Mouse (Mus musculus) embryonic facial prominence, embryonic 15.5 days (tissue): ENCODE data around the gene Olfr466. TPM values are rescaled to one million over a fixed set of nuclear protein-coding genes. Genes with fewer than 3 reads are reported as not detected.

Source experiments
- ATAC-seq: fragments of 200-750 bp; cut with Nextera tagmentation; 2 replicates; pipeline ENCODE4 v1.8.0; 2017; ENCODE audit warnings: low read depth, moderate TSS enrichment; ENCODE audit not compliant: insufficient number of reproducible peaks, low FRiP score, low TSS enrichment
- H3K27ac ChIP-seq: fragments of 300-500 bp; sonication (generic); replicated peaks from 2 replicates; pipeline ENCODE4 v1.5.1; 2015; ENCODE audit warnings: mild to moderate bottlenecking, inconsistent platforms
- H3K27me3 ChIP-seq: fragments of 300-500 bp; sonication (generic); 2 replicates; pipeline ENCODE4 v1.6.1; 2015; ENCODE audit warnings: inconsistent platforms
- H3K36me3 ChIP-seq: fragments of 300-500 bp; sonication (generic); 2 replicates; pipeline ENCODE4 v1.6.1; 2015; ENCODE audit warnings: mild to moderate bottlenecking, inconsistent platforms
- H3K4me1 ChIP-seq: fragments of 300-500 bp; sonication (generic); 2 replicates; pipeline ENCODE4 v1.6.1; 2015; ENCODE audit warnings: inconsistent platforms
- H3K4me2 ChIP-seq: fragments of 300-500 bp; sonication (generic); replicated peaks from 2 replicates; pipeline ENCODE4 v1.6.1; 2015; ENCODE audit warnings: mild to moderate bottlenecking, inconsistent platforms
- H3K4me3 ChIP-seq: fragments of 300-500 bp; sonication (generic); replicated peaks from 2 replicates; pipeline ENCODE4 v1.5.1; 2015; ENCODE audit warnings: mild to moderate bottlenecking, inconsistent platforms
- H3K9ac ChIP-seq: fragments of 300-500 bp; sonication (generic); 2 replicates; pipeline ENCODE4 v1.6.1; 2015; ENCODE audit warnings: inconsistent platforms
- H3K9me3 ChIP-seq: fragments of 300-500 bp; sonication (generic); replicated peaks from 2 replicates; pipeline ENCODE4 v1.6.1; 2016; ENCODE audit warnings: inconsistent platforms
- WGBS: fragments of 180-500 bp; shearing (Covaris S2); methylation state at CpG from one replicate; pipeline ENCODE4 v1.1.7; 2015; 5-methylcytosine and 5-hydroxymethylcytosine counted together
- polyA plus RNA-seq: library from polyadenylated mRNA; unstranded; fragments of >200 nt; fragmentation: Nextera tagmentation; extraction: Ambion mirVana; gene quantifications from 2 replicates; pipeline ENCODE4 v1.2.1, GENCODE M21; 2015

The Olfr466 gene
- polyA plus RNA-seq = not detected in 2 replicates

DNA sequence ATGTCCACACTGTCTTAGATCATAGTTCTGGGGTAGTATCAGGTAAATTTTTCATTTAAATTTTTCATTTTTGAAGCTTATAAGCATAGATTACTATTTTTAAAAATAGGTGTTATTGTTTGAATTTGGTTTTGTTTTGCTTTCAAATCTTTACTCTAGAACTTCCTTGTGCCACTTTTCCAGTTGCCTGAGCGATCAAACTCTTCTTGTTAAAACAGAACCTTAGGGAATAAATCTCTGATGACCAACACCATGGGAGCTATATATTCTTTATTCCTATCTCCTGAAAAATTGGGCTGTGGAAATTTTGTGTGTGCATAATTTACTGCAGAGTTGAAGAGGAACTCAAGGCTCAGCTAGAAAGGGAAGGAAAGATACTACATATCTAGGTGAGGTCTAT, at the start of gene Olfr466:
Gene Olfr466, plus strand, starts transcription at position 301 of the 400 bp plus-strand sequence.
- Histone ChIP-seq H3K9ac (no peak within 1 kb of the TSS), H3K27ac (no peak within 1 kb of the TSS), H3K4me1 (no peaks in the 10 kb centered on the region), H3K4me2 (no peak within 1 kb of the TSS), H3K9me3 (no peaks in the 10 kb centered on the region), H3K36me3 (no peaks in the 10 kb centered on the region), H3K27me3 (no peaks in the 10 kb centered on the region), H3K4me3 (no peak within 1 kb of the TSS)
- ATAC-seq = no peak
- 69% methylated on average over 1 of the region's 1 CpGs for WGBS

DNA sequence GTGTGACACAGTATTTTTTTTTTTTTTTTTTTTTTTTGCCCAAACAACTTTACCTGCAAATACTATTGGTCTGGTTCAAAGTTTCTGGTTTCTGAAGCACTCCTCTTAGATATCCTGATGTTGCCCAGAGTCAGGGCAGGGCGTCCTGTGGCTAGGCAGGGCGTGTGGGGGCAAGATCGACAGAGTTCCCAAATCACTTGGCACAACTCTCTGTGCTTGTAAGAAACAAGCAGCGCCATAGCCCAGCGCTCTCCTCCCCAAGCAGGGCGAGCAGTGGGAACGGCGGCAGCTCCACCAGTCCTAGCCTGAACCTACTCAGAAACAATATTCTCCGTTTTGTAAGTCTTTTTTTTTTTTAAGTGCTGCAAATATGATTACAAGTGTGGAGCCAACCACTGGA, 49.4 kb upstream of the Olfr466 start:
- peaks cover 17% of the 10 kb centered on the region; the same call in 1 of the 2 replicates for H3K36me3 ChIP-seq
- ATAC-seq = no peak
- H3K9ac ChIP-seq = no peak overlapping the region
- H3K4me3 ChIP-seq = no peak overlapping the region
- no peaks in the 10 kb centered on the region for H3K27me3 ChIP-seq
- H3K4me2 ChIP-seq = no peak overlapping the region
- WGBS = 97% methylated on average over 9 of the region's 9 CpGs
- no peaks in the 10 kb centered on the region for H3K4me1 ChIP-seq
- H3K9me3 ChIP-seq = peaks cover 26% of the 10 kb centered on the region
- H3K27ac ChIP-seq = no peak overlapping the region

- whole genome bisulfite sequencing = 89% methylated on average over 3 of the region's 3 CpGs
- Histone ChIP-seq H3K4me2 (no peak overlapping the region), H3K9me3 (peaks cover 29% of the 10 kb centered on the region), H3K27me3 (no peaks in the 10 kb centered on the region), H3K4me3 (no peak overlapping the region), H3K4me1 (no peaks in the 10 kb centered on the region), H3K9ac (no peak overlapping the region), H3K27ac (no peak overlapping the region), H3K36me3 (peaks cover 13% of the 10 kb centered on the region; the same call in 1 of the 2 replicates)
- no peak for ATAC-seq
Measured at GRCm38 (mm10) chr13:65101232-65101631, 48.8 kb upstream of the Olfr466 start.

GRCm38 (mm10) chr13:65111961-65112360, 38.1 kb upstream of the Olfr466 start:
- Histone ChIP-seq H3K27me3 (no peaks in the 10 kb centered on the region), H3K9me3 (0 out of 2 replicates have a peak, but pooled peaks cover 3% of the 10 kb centered on the region), H3K36me3 (no peaks in the 10 kb centered on the region), H3K4me3 (peak overlapping the region; percentile 82), H3K9ac (peak overlapping the region; percentile 86), H3K4me1 (no peaks in the 10 kb centered on the region), H3K27ac (peak overlapping the region; percentile 91), H3K4me2 (peak overlapping the region; percentile 67)
- ATAC-seq = no peak
- under 1% methylated on average over 5 of the region's 5 CpGs for WGBS

DNA sequence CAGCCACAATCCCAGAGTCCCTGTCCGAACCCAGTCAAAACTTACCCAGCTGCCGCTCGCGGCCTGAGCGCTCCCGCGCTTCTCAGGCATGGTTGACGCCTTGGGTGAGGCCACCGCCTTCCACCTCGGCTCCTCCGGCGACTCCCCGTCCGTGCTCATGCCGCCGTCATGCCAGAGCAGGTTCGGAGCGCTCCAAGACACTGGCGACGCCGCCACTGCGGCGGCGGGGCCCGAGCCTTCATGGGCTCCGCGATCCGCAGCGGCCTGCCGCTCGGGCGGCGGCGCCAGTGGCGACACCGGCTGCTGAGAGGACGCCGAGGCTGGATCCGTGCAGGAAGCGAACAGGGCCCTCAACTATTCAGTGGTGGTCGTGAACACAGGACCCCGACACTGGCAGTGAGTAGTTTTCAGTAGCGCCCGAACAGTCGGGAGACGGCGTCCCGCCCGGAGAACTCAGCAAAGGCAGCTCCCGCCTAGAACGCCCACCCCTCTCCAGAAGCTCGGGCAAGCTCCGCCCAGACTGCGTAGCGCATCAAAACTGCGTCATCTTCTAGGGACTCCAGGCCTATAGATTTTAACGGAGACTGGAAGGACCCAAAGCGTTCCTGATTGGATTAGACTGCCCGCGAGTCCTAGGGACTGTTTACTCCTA, 37.5 kb upstream of the Olfr466 start, which contains the start of gene Mfsd14b:
Gene Mfsd14b, minus strand, starts transcription at position 517 of the 652 bp plus-strand sequence.
- WGBS = under 1% methylated on average over 60 of the region's 60 CpGs
- H3K27me3 ChIP-seq = no peaks in the 10 kb centered on the region
- peak; percentile 99 for ATAC-seq
- H3K9ac ChIP-seq = peak within 1 kb of the TSS; percentile 86
- H3K27ac ChIP-seq = peak within 1 kb of the TSS; percentile 91
- peak within 1 kb of the TSS; percentile 67 for H3K4me2 ChIP-seq
- H3K36me3 ChIP-seq = no peaks in the 10 kb centered on the region
- H3K9me3 ChIP-seq = 0 out of 2 replicates have a peak, but pooled peaks cover 3% of the 10 kb centered on the region
- H3K4me3 ChIP-seq = peak within 1 kb of the TSS; percentile 82
- H3K4me1 ChIP-seq = no peaks in the 10 kb centered on the region

DNA sequence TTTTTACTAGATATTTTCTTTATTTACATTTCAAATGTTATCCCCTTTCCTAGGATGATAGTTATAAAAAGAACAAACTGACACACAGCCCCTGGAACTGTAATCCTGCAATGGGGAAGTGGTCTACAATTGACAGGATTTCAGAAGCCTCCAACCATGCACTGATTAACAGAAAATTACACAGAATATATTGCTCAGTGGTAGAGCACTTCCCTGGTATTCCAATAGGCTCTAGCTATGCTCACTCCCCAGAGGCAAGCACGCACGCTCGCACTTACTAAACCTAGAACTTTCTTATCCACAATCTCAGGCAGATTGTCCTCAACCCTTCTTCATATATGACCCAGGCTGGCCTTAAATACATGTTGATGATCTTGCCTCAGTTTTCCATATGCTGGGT, 36.8 kb upstream of the Olfr466 start:
- no peaks in the 10 kb centered on the region for H3K4me1 ChIP-seq
- H3K9ac ChIP-seq = peak overlapping the region; percentile 86
- WGBS = 61% methylated on average over 3 of the region's 3 CpGs
- 0 out of 2 replicates have a peak, but pooled peaks cover 3% of the 10 kb centered on the region for H3K9me3 ChIP-seq
- no peak for ATAC-seq
- peak overlapping the region; percentile 67 for H3K4me2 ChIP-seq
- peak overlapping the region; percentile 82 for H3K4me3 ChIP-seq
- H3K27me3 ChIP-seq = no peaks in the 10 kb centered on the region
- no peaks in the 10 kb centered on the region for H3K36me3 ChIP-seq
- peak overlapping the region; percentile 91 for H3K27ac ChIP-seq

DNA sequence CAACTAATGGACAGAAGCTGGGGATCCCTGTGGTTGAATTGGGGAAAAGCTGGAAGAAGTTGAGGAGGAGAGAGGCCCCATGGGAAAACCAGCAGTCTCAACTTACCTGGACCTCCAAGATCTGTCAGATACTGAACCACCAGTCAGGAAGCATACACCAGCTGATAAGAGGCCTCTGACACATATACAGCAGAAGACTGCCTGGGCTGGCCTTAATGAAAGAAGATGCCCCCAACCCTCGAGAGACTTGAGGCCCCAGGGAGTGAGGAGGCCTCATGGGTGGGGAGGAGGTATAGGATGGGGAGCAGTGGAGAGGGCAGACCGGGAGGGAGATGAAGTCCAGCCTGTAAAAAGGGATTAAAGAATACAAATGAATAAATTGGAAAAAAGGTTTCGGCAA, 29.1 kb upstream of the Olfr466 start:
- no peak overlapping the region for H3K4me3 ChIP-seq
- no peaks in the 10 kb centered on the region for H3K4me1 ChIP-seq
- no peak overlapping the region for H3K4me2 ChIP-seq
- WGBS = 58% methylated on average over 3 of the region's 3 CpGs
- no peak overlapping the region for H3K9ac ChIP-seq
- no peaks in the 10 kb centered on the region for H3K36me3 ChIP-seq
- no peaks in the 10 kb centered on the region for H3K9me3 ChIP-seq
- H3K27ac ChIP-seq = no peak overlapping the region
- no peaks in the 10 kb centered on the region for H3K27me3 ChIP-seq
- no peak for ATAC-seq

DNA sequence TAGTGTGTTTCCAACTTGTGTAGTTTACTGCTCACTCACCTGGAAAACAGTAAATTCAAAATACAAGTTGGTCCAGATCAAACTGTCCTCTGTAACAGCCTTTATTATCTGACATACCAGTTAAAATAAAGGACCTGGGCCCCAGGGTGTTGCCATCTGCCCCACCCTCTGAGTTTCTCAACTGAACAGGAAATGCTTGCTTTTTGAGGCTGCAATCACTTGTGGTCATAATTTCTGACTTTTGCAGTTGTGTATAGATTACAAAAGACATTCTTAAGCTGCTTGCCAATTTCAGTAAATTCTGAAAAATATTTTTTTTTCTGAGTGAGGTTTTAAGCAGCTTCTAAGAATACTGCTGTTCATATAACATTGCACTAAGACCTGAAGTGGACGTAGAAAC, 27.9 kb upstream of the Olfr466 start:
- no peaks in the 10 kb centered on the region for H3K27me3 ChIP-seq
- 77% methylated on average over 1 of the region's 1 CpGs for WGBS
- no peaks in the 10 kb centered on the region for H3K9me3 ChIP-seq
- no peak overlapping the region for H3K9ac ChIP-seq
- no peaks in the 10 kb centered on the region for H3K36me3 ChIP-seq
- no peak overlapping the region for H3K27ac ChIP-seq
- no peak overlapping the region for H3K4me3 ChIP-seq
- no peak for ATAC-seq
- H3K4me2 ChIP-seq = no peak overlapping the region
- no peaks in the 10 kb centered on the region for H3K4me1 ChIP-seq

GRCm38 (mm10) chr13:65127063-65127847, 22.8 kb upstream of the Olfr466 start:
- no peak overlapping the region for H3K4me3 ChIP-seq
- no peaks in the 10 kb centered on the region for H3K4me1 ChIP-seq
- H3K36me3 ChIP-seq = no peaks in the 10 kb centered on the region
- H3K9ac ChIP-seq = no peak overlapping the region
- H3K9me3 ChIP-seq = no peaks in the 10 kb centered on the region
- no peak overlapping the region for H3K4me2 ChIP-seq
- 58% methylated on average over 3 of the region's 3 CpGs for WGBS
- ATAC-seq = no peak
- H3K27ac ChIP-seq = no peak overlapping the region
- no peaks in the 10 kb centered on the region for H3K27me3 ChIP-seq

- Histone ChIP-seq H3K4me2 (no peak within 1 kb of the TSS), H3K27me3 (no peaks in the 10 kb centered on the region), H3K9ac (no peak within 1 kb of the TSS), H3K27ac (no peak within 1 kb of the TSS), H3K9me3 (0 out of 2 replicates have a peak, but pooled peaks cover 4% of the 10 kb centered on the region), H3K36me3 (no peaks in the 10 kb centered on the region), H3K4me1 (no peaks in the 10 kb centered on the region), H3K4me3 (no peak within 1 kb of the TSS)
- ATAC-seq = no peak
- 80% methylated on average over 4 of the region's 4 CpGs for WGBS
Measured at GRCm38 (mm10) chr13:65137789-65138188, 12.3 kb upstream of the Olfr466 start, which contains the start of gene Olfr465-ps1. Gene Olfr465-ps1, plus strand, starts transcription at chr13:65138089.

DNA sequence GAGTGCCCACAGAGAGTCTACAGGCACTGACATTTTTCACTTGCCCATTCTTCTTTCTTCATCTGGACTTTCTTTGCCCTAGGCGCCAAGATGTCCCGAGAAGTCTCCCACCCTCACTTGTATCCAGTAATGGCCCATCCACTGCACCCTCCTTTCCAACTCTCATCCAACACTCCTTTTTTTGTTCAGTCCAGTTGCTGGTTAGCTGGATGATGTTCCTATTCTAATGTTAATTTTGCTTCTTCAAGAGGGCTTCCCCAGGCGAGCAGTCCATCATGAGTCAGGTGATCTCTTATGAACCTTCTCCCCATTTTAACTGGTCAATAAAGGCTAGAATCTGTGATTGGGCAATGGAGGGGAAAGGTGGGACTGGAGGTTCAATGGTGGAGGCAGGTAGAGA, 24.1 kb downstream of the Olfr466 start:
- Histone ChIP-seq H3K27ac (no peak overlapping the region), H3K36me3 (no peaks in the 10 kb centered on the region), H3K9ac (no peak overlapping the region), H3K9me3 (no peaks in the 10 kb centered on the region), H3K4me3 (no peak overlapping the region), H3K4me1 (no peaks in the 10 kb centered on the region), H3K4me2 (no peak overlapping the region), H3K27me3 (no peaks in the 10 kb centered on the region)
- ATAC-seq = no peak
- WGBS = 81% methylated on average over 3 of the region's 3 CpGs
